Mouse (Mus musculus): ENCODE results near the gene Ninl. TPM values are rescaled to one million over a fixed set of nuclear protein-coding genes. Genes with fewer than 3 reads are reported as not detected.

Gene Ninl
- polyA plus RNA-seq, 1 experiment from 2014 or later = 4.4 TPM

DNA sequence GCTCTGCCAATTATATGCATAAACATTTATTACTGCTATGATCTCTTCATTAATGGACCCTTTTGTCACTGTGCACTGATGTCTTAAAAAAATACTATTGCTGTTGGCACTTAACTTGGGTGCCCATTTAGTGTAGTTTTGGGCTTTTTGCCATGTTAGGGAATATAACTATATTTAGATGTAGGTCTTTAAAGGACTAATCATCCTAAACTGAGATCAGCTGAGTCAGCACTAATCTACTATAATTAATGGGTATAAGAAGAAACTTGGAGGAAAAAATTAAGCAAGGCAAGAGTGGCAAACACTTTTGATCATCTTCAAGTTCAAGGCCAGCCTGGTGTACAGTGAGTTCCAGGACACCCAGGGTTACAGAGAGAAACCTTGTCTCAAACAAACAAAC lies 152.9 kb downstream of the Ninl start:
- Histone ChIP-seq H3K4me2 (no peak overlapping the region), H3K27ac (no peak overlapping the region), H3K4me1 (no peaks in the 10 kb centered on the region), H3K27me3 (replicated peaks) (no peaks in the 10 kb centered on the region), H3K36me3 (replicated peaks) (no peaks in the 10 kb centered on the region), H3K9ac (no peak overlapping the region), H3K9me3 (no peaks in the 10 kb centered on the region), H3K4me3 (no peak overlapping the region)
- ATAC-seq (replicated peaks) = no peak

DNA sequence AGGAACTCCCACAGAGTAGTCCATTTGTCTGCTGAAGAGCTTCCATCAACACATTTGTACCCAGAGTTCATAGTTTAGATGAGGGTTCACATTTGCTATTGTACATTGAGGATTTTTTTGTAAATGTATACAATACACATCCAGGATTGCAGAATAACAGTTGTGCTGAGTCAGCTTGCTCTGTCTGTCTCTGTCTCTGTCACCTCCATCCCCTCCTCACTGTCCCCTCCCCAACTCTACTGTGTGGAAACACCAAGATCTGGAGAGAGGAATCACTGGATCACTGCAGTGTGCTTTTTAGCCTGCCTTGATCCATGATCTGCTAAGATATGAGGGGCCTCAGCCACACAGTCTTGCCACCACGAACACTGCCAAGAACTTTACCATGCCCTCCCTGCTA lies 153.4 kb downstream of the Ninl start:
- Histone ChIP-seq H3K4me1 (no peaks in the 10 kb centered on the region), H3K27me3 (replicated peaks) (no peaks in the 10 kb centered on the region), H3K4me3 (no peak overlapping the region), H3K4me2 (no peak overlapping the region), H3K9ac (no peak overlapping the region), H3K27ac (no peak overlapping the region), H3K36me3 (replicated peaks) (no peaks in the 10 kb centered on the region), H3K9me3 (no peaks in the 10 kb centered on the region)
- WGBS = 88% methylated on average over 1 of the region's 1 CpGs
- no peak for ATAC-seq (replicated peaks)

DNA sequence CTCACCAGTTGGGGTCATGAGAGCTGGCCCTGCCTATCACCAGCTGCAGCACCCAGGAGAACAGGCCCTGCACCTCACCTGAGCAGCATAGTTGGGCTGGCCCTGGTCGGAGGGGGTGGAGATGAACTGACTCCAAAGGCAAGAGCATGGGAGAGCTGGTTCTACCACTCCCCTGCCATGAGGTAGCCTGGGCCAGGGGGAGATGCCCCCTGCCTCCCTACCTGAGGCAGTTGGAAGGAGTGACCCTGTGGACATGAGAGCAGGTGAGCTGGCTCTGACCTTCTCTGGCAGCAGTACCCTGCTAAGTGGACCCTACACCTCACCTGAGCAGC lies 154.4 kb downstream of the Ninl start:
- no peaks in the 10 kb centered on the region for H3K36me3 ChIP-seq (replicated peaks)
- WGBS = 100% methylated on average over 1 of the region's 1 CpGs
- no peaks in the 10 kb centered on the region for H3K4me1 ChIP-seq
- no peak overlapping the region for H3K4me3 ChIP-seq
- ATAC-seq (replicated peaks) = peak; percentile 45; the same call in 1 of the 2 replicates
- H3K27ac ChIP-seq = no peak overlapping the region
- no peak overlapping the region for H3K4me2 ChIP-seq
- H3K9ac ChIP-seq = no peak overlapping the region
- H3K27me3 ChIP-seq (replicated peaks) = no peaks in the 10 kb centered on the region
- no peaks in the 10 kb centered on the region for H3K9me3 ChIP-seq

Other genes with a start within 250 kb of the Ninl start
- gene Abhd12, start 134.6 kb downstream of the Ninl start, polyA plus RNA-seq (2015; fragmentation: Nextera tagmentation; extraction: Ambion mirVana) = 120 and 127 TPM in 2 replicates
- gene Gins1, start 134.0 kb downstream of the Ninl start, polyA plus RNA-seq (2015; fragmentation: Nextera tagmentation; extraction: Ambion mirVana) = 15.0 TPM in 2 replicates
- gene Nanp, start within 50 bp of the Ninl start, polyA plus RNA-seq (2015; fragmentation: Nextera tagmentation; extraction: Ambion mirVana) = 29.7 and 31.0 TPM in 2 replicates
- gene Gm14151, start 53.0 kb upstream of the Ninl start, polyA plus RNA-seq (2015; fragmentation: Nextera tagmentation; extraction: Ambion mirVana) = not detected in 2 replicates
- not detected in 2 replicates for gene Gm14147, start 58.9 kb upstream of the Ninl start, polyA plus RNA-seq (2015; fragmentation: Nextera tagmentation; extraction: Ambion mirVana)